Mouse (Mus musculus) hematopoietic stem cell, adult 5-6 weeks (primary cell): ENCODE data around the gene Adamtsl1. TPM values are rescaled to one million over a fixed set of nuclear protein-coding genes. Genes with fewer than 3 reads are reported as not detected.

Source experiments
- ATAC-seq, 2 experiments: fragments of 125-278 bp in 1 of 2; replicated peaks in 1 of 2; 2 replicates each; pipeline ENCODE4 v1.8.0; 2016 to 2017; ENCODE audit warnings: inconsistent platforms in 2 of 2, mild to moderate bottlenecking in 2 of 2, moderate number of reproducible peaks in 2 of 2, low read depth in 1 of 2, moderate TSS enrichment in 1 of 2; ENCODE audit not compliant: low FRiP score in 2 of 2, poor library complexity in 2 of 2, severe bottlenecking in 2 of 2, insufficient read depth in 1 of 2, low TSS enrichment in 1 of 2
- total RNA-seq: library from RNA; stranded (forward); fragments of 172-1452, 232-1000 nt; gene quantifications from 2 replicates; pipeline ENCODE4 v1.2.3, GENCODE M21; 2017

The Adamtsl1 gene
- total RNA-seq, 1 experiment from 2014 or later: not detected

DNA sequence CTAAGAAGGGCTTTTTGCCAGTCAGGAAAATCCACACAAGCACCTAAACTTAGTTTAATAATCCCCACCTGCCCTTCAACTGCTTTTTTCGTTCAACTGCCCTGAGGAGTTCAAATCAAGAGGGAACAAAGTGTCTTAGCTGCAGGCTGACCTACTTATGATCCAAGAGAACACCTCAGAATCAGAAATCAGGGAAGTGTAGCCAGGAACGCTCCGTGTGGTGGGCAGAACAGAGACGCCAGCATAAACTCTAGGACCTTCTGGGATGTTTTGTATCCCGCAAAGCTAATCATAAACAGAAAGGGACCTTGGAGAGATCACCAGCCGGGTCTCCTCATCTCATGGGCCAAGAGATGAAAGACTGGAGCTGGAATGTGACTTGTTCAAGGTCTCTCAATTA lies 663.5 kb downstream of the Adamtsl1 start:
- no peak for ATAC-seq

DNA sequence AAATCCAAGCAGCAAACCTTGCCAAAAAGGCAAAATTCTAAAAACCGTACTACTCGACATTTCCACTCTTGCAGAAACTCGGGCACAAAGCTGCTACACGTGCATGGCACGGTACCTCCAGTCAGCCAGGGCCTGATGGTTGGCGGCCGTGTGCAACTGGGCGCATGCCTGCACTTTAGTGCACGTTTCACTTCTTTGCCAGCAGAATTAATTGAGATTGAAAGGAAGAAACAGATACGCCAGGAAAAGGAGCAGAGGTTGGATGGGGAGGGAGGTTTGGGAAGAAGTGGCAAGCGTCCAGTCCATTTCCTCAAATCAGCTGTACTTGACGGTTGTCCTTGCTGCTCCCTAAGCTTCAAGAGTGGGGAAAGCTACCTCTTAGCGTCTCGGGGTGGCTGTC lies 664.1 kb downstream of the Adamtsl1 start:
- ATAC-seq: no peak

DNA sequence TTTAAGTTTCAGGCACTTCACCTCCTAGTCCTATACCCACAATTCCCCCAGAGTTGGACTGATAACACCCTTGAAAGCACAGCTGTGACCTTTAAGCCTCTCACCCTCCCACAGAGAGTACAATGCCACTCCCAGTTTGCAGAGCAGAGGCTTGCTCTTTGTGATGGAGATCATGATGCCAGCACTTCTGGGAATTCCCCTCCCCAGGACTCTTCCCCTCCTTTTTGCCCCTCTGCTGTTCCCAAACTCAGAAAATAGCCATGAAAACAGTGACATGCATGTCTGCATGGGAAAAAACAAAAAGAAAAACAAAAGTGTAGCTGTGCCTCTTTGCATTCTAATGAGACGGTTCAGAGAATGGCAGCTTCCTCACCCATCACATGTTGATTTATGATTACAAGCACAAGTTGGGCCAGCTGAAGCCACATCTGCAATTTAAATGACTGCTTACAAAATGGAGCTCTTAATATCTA lies 669.8 kb downstream of the Adamtsl1 start:
- no peak for ATAC-seq

DNA sequence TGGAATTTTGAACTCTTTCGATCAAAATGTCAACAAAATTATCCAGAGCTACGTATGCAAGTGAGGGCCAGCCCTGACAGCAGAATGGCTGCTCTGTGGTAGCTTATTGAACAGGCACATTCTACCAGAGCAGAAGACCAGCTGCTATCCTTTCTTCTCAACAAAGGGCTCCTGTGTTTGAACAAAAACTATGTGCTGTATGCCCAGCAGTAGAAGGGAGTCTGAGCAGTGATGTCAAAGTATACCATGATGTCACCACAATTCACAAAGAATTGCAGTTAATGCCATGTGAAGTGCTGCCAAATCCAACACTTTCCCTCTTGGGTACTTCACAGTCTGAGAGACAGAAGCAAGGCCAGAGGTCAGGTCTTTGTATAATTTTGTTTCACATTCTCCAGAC lies 675.9 kb downstream of the Adamtsl1 start:
- no peak for ATAC-seq

DNA sequence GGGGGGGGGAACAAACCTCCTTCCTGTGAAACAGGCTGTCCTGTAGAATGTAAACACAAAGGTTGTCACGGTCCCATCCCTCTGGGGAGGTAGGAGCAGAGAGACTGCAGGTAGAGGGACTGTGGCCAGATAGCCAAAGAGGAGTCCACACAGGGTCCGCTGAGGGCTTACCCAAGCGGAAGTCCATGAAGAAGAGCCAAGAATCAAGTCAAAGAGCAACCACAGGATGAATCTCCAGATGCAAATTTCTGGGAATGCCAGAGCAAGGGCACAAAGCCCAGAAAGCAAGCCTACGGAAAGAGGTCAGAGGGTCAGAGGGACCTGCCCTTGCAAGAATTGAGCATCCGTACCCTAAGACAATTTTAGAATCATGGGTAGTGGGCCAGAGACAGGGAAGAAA lies 677.2 kb downstream of the Adamtsl1 start:
- no peak for ATAC-seq

DNA sequence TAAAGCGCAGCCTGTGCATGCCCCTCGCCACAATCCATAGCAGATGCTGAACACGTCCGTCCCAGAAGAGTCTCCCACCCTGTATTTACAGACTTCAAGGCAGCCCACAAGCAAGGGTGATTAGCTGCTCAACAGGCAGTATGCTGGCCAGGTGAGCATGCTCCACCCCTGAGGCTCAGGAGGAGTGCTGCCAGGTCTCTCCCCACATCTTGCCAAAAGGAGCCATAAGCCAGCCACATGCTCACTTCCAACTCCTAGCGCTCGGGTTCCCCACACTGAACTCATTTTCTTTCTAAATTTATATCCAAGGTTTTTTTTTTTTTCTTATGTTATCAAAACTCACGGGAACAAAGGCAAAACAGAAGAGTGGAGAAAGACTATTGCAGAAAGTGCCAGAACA lies 687.8 kb downstream of the Adamtsl1 start:
- no peak for ATAC-seq

DNA sequence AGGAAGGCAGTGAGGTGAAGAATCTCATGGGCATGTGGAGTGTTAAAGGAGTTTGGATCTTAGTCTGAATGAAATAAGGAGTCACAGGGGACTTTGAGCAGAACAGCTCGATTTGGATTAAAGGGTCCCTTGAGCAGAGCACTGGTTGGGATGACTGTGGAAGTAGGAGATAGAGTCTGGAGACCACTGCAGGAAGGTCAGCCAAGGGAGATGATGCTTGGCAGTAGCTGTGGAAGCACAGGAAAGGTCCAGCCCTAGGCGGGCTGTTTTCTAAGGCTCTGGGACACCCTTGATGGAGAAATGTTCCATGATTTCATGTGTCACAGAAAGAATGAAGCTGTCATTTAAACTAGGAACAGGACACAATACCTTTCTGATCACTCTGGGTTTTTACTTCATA lies 689.3 kb downstream of the Adamtsl1 start:
- no peak for ATAC-seq

DNA sequence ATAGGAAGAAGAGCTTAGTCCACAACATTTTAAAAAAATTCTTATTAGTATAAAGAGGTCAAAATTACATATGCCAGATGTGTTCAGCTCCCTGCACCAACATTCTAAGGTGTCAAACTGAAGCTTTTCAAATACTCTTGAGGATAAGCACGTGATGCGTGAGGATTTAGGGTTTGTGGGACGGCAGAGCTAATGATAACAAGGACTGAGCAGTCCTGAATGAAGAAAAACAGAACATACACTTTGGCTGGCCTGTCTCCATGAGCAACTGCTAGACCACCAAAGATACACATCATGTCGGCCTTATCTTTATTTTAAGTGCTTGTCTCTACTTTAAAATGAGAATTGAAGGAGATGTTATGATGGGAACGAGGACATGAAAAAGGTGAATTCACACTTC lies 710.9 kb downstream of the Adamtsl1 start:
- no peak for ATAC-seq

DNA sequence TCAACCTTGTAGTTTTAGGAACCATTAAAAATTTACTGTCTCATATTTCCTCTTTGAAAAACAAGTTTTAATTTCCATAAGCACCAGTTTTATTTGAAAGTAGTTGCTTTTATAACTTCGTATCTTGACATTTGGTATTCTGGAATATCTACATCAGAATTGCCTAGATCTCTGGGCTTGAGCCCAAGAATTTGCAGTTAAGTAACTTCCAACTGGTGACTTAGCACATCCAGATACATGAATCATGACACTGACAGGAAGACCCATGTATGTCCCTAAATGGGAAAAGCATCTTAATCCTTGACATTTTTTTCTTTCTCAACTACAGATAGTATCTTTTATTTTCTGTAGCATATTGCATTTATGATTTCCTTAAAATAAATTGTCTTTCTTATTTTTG lies 713.1 kb downstream of the Adamtsl1 start:
- ATAC-seq: no peak

DNA sequence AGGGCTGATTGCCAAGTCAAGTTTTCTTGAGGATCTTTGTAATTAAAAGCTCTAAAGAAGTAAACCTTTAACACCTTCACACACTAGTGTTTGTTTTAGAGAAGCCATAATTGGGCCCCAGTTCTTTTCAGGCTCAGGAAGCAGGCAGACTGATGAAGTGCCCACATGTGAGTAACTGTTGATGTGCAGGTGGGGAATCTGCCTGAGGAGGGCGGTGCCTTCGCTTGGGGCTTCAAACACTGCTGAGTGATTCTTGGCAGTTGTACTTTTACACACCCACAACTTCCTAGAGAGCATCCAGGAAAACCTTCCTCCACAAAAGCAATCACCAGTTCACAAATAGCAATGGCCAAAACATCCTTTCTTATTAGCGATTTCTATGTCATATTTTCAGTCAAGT lies 719.2 kb downstream of the Adamtsl1 start:
- ATAC-seq: no peak

DNA sequence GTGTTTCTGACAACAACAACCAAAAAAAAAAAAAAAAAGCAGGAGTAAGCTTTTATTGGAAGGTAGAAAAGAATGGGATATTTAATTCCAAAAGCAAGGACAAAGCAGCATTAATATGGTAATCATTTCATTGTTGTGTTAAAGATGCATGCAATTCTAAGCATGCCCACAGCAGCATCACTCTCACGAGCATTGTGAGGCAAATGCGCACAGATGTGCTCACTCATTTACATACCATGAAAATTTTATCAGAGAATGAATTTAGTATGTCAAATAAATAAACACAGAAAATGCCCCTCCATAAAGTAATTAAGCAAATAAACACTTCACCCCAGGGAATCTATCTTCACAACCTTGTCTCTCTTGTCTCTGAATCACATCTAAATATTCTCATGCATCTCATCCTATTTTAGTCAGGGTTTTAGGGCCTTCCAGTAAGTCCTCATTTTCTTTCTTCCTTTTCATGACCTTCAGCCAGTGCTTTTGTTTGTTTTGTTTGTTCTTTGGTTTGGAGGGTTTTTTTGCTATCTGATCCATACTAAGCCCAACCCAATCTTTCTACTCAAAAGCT lies 728.0 kb downstream of the Adamtsl1 start:
- ATAC-seq: no peak

DNA sequence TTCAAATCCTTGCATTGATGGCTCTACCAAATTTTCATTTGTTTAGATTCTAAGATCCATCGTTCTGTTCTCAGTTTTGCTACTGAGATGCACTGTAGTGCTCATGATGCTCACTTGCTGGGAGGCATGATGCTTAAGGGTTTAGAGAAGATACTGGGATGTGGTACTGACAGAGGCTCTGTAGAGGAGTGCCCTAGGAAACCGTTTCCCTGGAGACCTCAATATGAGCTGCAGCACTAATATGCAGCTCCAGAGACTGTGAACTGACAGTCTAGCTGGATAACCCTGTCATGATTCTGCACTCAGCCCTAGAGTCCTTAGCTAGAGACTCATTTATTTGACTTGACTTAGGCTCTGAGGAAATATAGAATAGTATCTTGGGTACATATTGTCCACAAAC lies 756.1 kb downstream of the Adamtsl1 start:
- no peak for ATAC-seq

DNA sequence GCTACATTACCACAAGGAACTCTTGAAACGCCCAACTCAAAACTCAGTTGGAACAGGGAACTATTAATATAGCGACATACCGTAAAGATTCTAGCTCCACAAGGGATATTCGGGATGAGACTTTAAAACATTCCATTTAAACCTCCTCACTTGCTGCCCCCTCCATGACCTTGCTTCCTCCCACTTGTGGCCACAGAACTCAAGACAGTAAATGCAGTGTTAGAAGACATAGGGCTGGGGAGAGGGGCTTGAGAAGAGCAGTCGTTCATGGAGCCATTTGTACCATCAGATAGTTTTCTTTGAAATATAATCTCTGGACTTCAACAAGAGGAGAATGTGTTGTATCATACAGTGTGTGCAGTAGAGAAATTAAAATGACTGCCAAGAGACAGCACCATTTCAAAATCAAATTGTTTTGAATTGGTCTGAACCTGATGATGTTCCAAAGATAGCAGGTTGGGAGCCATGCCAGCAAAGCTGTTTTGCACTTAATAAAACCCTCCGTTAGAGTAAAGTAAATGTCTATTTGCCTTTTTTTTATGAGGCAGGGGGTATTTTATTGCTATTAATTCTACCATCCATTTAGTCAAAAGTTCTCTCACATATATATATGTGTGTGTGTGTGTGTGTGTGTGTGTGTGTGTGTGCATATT lies 759.9 kb downstream of the Adamtsl1 start:
- ATAC-seq: no peak

DNA sequence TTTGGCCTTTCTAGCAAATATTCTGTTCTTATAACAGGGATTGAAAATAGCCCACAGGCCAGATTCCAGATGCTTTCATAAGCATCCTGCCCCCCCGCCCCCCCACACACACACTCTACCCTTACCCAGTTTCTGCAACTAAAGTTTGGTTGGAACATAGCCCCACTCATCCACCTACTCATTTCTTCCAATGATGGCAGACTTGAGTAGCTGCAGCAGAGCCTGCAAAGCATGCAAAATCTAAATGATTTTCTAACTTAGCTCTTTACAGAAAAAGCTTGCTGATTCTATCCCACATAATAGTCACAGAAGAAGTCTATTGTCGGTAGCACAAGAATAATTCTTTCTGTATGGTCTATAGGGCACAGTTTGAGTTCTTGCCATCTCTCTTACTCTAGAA lies 760.7 kb downstream of the Adamtsl1 start:
- ATAC-seq: no peak

DNA sequence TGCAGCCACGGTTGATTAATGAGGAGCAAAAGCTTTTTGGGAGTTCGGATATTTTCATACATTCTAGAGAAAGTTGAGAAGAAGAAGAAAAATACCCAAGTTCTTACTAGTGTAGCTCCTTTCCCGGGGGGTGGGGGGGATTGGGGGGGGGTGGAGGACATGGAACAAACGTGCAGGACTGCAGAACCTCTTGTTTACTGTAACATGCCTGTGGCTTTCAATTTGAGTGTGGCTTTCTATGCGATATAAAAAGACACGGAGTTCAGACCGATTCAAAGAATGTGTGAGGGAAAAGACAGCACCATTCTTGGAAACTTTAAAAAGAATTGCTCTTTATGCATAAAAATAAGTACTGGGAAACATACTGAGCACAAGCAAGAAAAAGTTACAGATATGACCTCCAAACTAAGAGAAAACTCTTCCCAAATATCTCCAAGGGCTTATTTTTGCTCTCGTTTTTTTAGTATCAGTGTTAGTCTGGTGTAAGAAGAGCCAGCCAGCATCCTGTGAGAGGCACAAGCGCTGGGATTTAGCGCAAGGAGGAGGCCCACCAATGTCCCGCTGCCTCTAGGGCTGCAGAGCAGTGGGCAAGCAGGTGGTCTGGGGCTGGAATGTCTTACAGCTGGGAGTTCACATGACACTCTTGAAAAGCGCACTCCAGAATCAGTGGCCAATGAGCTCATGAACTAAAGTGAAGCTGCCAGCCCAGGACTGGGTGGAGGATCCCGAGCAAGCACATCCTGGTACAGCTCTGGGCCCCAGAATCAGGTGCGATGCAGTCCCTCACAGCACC lies 762.2 kb downstream of the Adamtsl1 start:
- no peak for ATAC-seq

DNA sequence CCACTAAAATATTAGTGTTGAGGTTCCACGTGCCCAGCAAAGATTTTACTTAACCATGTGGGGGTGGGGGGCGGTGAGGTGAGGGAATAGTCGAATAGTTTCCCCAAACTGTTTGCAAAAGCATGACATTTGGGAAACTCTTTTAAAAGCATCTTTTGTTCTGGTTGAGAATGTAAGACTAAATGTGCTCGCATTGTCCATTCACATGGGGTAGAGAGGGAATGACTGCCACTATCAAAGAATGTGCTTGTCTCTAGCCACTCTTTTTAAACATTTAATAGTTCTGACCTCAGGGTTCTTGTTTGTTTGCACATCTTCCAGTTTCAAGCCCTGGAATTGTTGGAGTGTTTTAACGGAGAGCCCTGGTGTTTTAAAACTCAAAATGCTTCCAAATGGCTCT lies 764.6 kb downstream of the Adamtsl1 start:
- ATAC-seq: no peak

DNA sequence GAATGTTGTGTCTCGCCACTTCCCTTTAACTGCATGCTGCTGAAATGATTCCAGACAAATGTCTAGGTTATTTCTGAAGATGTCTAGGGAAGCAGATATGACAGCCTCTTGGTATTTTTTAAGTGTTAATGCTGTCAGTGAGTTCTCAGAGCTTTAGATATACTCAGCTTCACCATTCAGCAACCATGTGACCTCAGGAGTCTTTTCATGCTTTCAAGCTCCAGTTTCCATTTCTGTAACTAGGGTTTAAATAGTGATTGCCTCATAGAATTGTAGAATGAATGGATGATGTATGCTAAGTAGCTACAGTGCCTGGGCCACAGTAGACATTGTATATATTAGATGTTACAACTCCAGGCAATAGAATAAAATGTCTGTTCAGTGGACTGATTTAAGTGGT lies 772.6 kb downstream of the Adamtsl1 start:
- no peak for ATAC-seq

DNA sequence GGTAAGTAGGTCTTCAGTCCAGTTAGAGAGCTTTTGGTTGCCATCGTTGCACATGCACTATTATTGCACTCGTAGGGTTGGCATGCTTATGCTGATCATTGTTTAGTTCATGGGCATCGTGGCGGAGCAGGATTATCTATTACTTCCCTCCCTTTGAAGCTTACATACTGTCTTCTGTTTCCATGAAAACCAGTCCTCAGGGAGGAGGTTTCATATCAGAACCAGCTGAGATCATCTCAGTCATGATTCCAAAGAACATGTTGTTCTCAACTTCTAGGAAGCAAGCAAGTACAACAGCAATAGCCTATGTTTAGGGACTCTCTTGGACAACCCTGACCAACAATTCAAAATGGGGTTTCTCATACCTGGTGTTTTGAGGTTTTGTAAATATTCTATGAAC lies 774.3 kb downstream of the Adamtsl1 start:
- no peak for ATAC-seq
